Mouse (Mus musculus): ENCODE results near the gene Rnf220. TPM values are rescaled to one million over a fixed set of nuclear protein-coding genes. Genes with fewer than 3 reads are reported as not detected.

The Rnf220 gene
- polyA plus RNA-seq, 1 experiment from 2014 or later: 98.2 TPM

DNA sequence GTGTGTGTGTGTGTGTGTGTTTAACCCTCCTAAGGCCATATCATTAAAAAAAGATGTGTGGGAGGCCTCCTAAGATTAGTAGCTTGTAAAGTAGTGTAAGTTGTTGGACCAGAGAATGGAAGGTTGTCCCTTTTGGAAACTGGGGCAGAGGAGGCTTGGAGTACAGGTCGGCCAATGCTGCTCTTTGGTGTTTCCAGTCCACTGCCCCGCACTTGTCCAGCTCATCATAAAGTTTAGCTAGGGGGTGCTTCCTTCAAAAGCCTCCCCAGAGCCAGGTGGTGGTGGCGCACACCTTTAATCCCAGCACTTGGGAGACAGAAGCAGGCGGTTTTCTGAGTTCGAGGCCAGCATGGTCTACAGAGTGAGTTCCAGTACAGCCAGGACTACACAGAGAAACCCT, 244.1 kb downstream of the Rnf220 start:
- DNase-seq (ENCODE audit: extremely low spot score, low spot score): no peak
- Histone ChIP-seq H3K27me3 (ENCODE audit: poor library complexity, severe bottlenecking) (peaks cover 16% of the 10 kb centered on the region; the same call in 1 of the 2 replicates), H3K9me3 (no peaks in the 10 kb centered on the region), H3K4me3 (peak overlapping the region; percentile 74), H3K36me3 (replicated peaks) (no peaks in the 10 kb centered on the region), H3K27ac (peak overlapping the region; percentile 92; the same call in 1 of the 2 replicates), H3K4me1 (peaks cover 38% of the 10 kb centered on the region)
- 88% methylated on average over 5 of the region's 5 CpGs for WGBS

GRCm38 (mm10) chr4:117252351-117252750, 244.5 kb downstream of the Rnf220 start:
- Histone ChIP-seq H3K4me3 (peak overlapping the region; percentile 74), H3K36me3 (replicated peaks) (no peaks in the 10 kb centered on the region), H3K27ac (peak overlapping the region; percentile 92), H3K4me1 (peaks cover 38% of the 10 kb centered on the region), H3K9me3 (no peaks in the 10 kb centered on the region), H3K27me3 (ENCODE audit: poor library complexity, severe bottlenecking) (peaks cover 16% of the 10 kb centered on the region; the same call in 1 of the 2 replicates)
- DNase-seq (ENCODE audit: extremely low spot score, low spot score): no peak
- 29% methylated on average over 5 of the region's 5 CpGs for WGBS

DNA sequence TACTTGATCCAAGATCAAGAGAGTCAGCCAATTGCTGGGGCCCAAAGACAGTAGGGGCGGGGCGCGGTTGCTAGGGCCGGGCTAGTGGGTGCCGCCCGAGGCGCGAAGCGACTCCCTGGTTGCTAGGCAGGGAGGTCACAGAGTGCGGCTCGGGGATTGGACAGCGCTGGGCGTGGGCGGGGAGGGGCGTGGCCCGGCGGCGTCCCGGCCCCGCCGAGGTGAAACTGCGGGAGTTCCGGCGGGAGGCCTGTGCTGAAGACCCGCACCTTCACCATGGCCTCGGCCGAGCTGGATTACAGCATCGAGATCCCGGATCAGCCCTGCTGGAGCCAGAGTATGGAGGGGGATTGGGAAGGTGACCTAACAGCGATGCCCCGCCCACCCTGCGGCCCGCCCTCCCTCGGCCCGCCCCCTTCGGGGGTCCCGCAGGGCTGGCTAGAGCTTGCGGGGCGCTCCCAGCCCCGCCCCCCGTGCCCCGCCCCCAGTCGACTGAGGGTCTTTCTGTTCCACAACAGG, 245.0 kb downstream of the Rnf220 start, which contains the start of the genes Tmem53 and Armh1:
TSS of gene Tmem53 (plus strand) at position 151 of the 516 bp plus-strand sequence.
TSS of gene Armh1 (minus strand) at position 325 of the 516 bp plus-strand sequence.
- WGBS: under 1% methylated on average over 42 of the region's 43 CpGs
- DNase-seq (ENCODE audit: extremely low spot score, low spot score): peak; percentile 98
- no peaks in the 10 kb centered on the region for H3K9me3 ChIP-seq
- H3K4me3 ChIP-seq: peak within 1 kb of the TSS; percentile 74
- peaks cover 16% of the 10 kb centered on the region; the same call in 1 of the 2 replicates for H3K27me3 ChIP-seq (ENCODE audit: poor library complexity, severe bottlenecking)
- no peaks in the 10 kb centered on the region for H3K36me3 ChIP-seq (replicated peaks)
- peak within 1 kb of the TSS; percentile 92 for H3K27ac ChIP-seq
- H3K4me1 ChIP-seq: peaks cover 38% of the 10 kb centered on the region

GRCm38 (mm10) chr4:117250982-117251381, 245.9 kb downstream of the Rnf220 start:
- no peak overlapping the region for H3K27ac ChIP-seq
- H3K4me1 ChIP-seq: peaks cover 38% of the 10 kb centered on the region
- peak overlapping the region; percentile 74 for H3K4me3 ChIP-seq
- DNase-seq (ENCODE audit: extremely low spot score, low spot score): no peak
- no peaks in the 10 kb centered on the region for H3K36me3 ChIP-seq (replicated peaks)
- H3K27me3 ChIP-seq (ENCODE audit: poor library complexity, severe bottlenecking): peaks cover 16% of the 10 kb centered on the region; the same call in 1 of the 2 replicates
- 77% methylated on average over 1 of the region's 1 CpGs for WGBS
- H3K9me3 ChIP-seq: no peaks in the 10 kb centered on the region

- no peak for DNase-seq (ENCODE audit: extremely low spot score, low spot score)
- Histone ChIP-seq H3K4me3 (no peak overlapping the region), H3K36me3 (replicated peaks) (no peaks in the 10 kb centered on the region), H3K27me3 (ENCODE audit: poor library complexity, severe bottlenecking) (no peaks in the 10 kb centered on the region), H3K27ac (no peak overlapping the region), H3K9me3 (no peaks in the 10 kb centered on the region), H3K4me1 (peaks cover 7% of the 10 kb centered on the region; the same call in 1 of the 2 replicates)
- WGBS: 88% methylated on average over 6 of the region's 6 CpGs
Measured at GRCm38 (mm10) chr4:117240867-117241266, 256.0 kb downstream of the Rnf220 start.

GRCm38 (mm10) chr4:117239153-117239552, 257.7 kb downstream of the Rnf220 start:
- Histone ChIP-seq H3K36me3 (replicated peaks) (no peaks in the 10 kb centered on the region), H3K4me1 (peaks cover 10% of the 10 kb centered on the region), H3K9me3 (no peaks in the 10 kb centered on the region), H3K4me3 (no peak overlapping the region), H3K27ac (no peak overlapping the region), H3K27me3 (ENCODE audit: poor library complexity, severe bottlenecking) (no peaks in the 10 kb centered on the region)
- no peak for DNase-seq (ENCODE audit: extremely low spot score, low spot score)
- WGBS: 69% methylated on average over 2 of the region's 2 CpGs

DNA sequence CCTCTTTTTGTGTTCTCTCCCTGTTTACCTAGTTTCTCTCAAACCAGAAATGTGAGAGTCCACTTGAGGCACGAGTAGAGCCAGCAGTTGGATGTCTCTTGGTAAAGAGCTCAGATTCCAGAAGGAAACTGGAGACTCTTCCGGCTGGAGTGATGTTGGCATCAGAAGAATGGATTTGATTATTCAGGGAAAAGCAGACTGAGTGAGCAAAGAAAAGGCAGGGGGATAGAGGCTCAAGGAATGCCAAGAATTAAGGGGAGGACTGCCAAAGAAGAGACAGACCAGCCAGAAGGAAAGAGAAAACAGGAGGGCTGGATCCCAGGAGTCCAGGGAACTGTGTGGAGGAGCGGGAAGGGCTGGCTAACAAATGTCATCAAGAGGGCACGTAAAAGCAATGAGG, 261.0 kb downstream of the Rnf220 start:
- DNase-seq (ENCODE audit: extremely low spot score, low spot score): no peak
- Histone ChIP-seq H3K4me3 (no peak overlapping the region), H3K27ac (no peak overlapping the region), H3K4me1 (peaks cover 10% of the 10 kb centered on the region), H3K27me3 (ENCODE audit: poor library complexity, severe bottlenecking) (peaks cover 3% of the 10 kb centered on the region; the same call in 1 of the 2 replicates), H3K36me3 (replicated peaks) (no peaks in the 10 kb centered on the region), H3K9me3 (no peaks in the 10 kb centered on the region)
- WGBS: 67% methylated on average over 4 of the region's 4 CpGs

GRCm38 (mm10) chr4:117234166-117234741, 262.6 kb downstream of the Rnf220 start:
- Histone ChIP-seq H3K27ac (no peak overlapping the region), H3K36me3 (replicated peaks) (no peaks in the 10 kb centered on the region), H3K27me3 (ENCODE audit: poor library complexity, severe bottlenecking) (peaks cover 8% of the 10 kb centered on the region; the same call in 1 of the 2 replicates), H3K9me3 (no peaks in the 10 kb centered on the region), H3K4me3 (no peak overlapping the region), H3K4me1 (peaks cover 10% of the 10 kb centered on the region)
- 67% methylated on average over 7 of the region's 7 CpGs for WGBS
- DNase-seq (ENCODE audit: extremely low spot score, low spot score): no peak

- WGBS: 88% methylated on average over 2 of the region's 2 CpGs
- H3K27ac ChIP-seq: no peak overlapping the region
- H3K27me3 ChIP-seq (ENCODE audit: poor library complexity, severe bottlenecking): peaks cover 10% of the 10 kb centered on the region; the same call in 1 of the 2 replicates
- no peaks in the 10 kb centered on the region for H3K9me3 ChIP-seq
- no peak for DNase-seq (ENCODE audit: extremely low spot score, low spot score)
- no peak overlapping the region for H3K4me3 ChIP-seq
- peaks cover 10% of the 10 kb centered on the region for H3K4me1 ChIP-seq
- no peaks in the 10 kb centered on the region for H3K36me3 ChIP-seq (replicated peaks)
Measured at GRCm38 (mm10) chr4:117231208-117231607, 265.6 kb downstream of the Rnf220 start.

GRCm38 (mm10) chr4:117230331-117230730, 266.5 kb downstream of the Rnf220 start:
- Histone ChIP-seq H3K4me1 (peaks cover 4% of the 10 kb centered on the region), H3K9me3 (no peaks in the 10 kb centered on the region), H3K27me3 (ENCODE audit: poor library complexity, severe bottlenecking) (peaks cover 10% of the 10 kb centered on the region; the same call in 1 of the 2 replicates), H3K36me3 (replicated peaks) (no peaks in the 10 kb centered on the region), H3K27ac (no peak overlapping the region), H3K4me3 (no peak overlapping the region)
- DNase-seq (ENCODE audit: extremely low spot score, low spot score): no peak
- WGBS: 50% methylated on average over 10 of the region's 10 CpGs

DNA sequence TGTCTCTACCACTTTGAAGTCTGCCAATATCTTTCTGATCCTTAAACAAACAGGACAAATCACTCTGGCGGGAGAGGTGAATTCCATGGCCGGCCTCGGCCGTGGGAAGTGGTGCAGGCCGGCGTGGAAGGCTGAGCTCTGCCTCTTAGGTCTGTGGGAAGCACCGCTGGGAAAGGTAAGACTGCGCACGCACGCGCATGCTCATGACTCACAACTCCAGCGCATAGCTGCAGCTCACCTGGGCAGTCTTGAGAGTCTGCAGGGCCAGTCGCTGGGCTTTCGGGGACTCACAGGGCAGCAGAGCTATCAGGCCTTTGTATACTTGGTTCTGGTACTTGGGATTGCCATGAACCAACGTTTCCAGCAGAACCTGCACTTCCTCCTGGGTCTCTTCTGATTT, 267.3 kb downstream of the Rnf220 start:
- H3K27ac ChIP-seq: no peak overlapping the region
- H3K4me3 ChIP-seq: no peak overlapping the region
- no peaks in the 10 kb centered on the region for H3K9me3 ChIP-seq
- no peaks in the 10 kb centered on the region for H3K36me3 ChIP-seq (replicated peaks)
- DNase-seq (ENCODE audit: extremely low spot score, low spot score): no peak
- peaks cover 10% of the 10 kb centered on the region; the same call in 1 of the 2 replicates for H3K27me3 ChIP-seq (ENCODE audit: poor library complexity, severe bottlenecking)
- WGBS: 77% methylated on average over 15 of the region's 15 CpGs
- peaks cover 4% of the 10 kb centered on the region for H3K4me1 ChIP-seq

GRCm38 (mm10) chr4:117225250-117225649, 271.6 kb downstream of the Rnf220 start:
- Histone ChIP-seq H3K36me3 (replicated peaks) (no peaks in the 10 kb centered on the region), H3K4me3 (no peak overlapping the region), H3K9me3 (no peaks in the 10 kb centered on the region), H3K4me1 (0 out of 2 replicates have a peak, but pooled peaks cover 4% of the 10 kb centered on the region), H3K27me3 (ENCODE audit: poor library complexity, severe bottlenecking) (peaks cover 6% of the 10 kb centered on the region; the same call in 1 of the 2 replicates), H3K27ac (no peak overlapping the region)
- no peak for DNase-seq (ENCODE audit: extremely low spot score, low spot score)

GRCm38 (mm10) chr4:117224122-117224521, 272.7 kb downstream of the Rnf220 start:
- DNase-seq (ENCODE audit: extremely low spot score, low spot score): no peak
- WGBS: 83% methylated on average over 8 of the region's 8 CpGs
- H3K27me3 ChIP-seq (ENCODE audit: poor library complexity, severe bottlenecking): 0 out of 2 replicates have a peak, but pooled peaks cover under 1% of the 10 kb centered on the region
- H3K9me3 ChIP-seq: no peaks in the 10 kb centered on the region
- H3K4me3 ChIP-seq: no peak overlapping the region
- H3K27ac ChIP-seq: no peak overlapping the region
- H3K36me3 ChIP-seq (replicated peaks): no peaks in the 10 kb centered on the region
- H3K4me1 ChIP-seq: 0 out of 2 replicates have a peak, but pooled peaks cover 4% of the 10 kb centered on the region

Measured in forebrain, embryonic 10.5 days (tissue).